In genomic region chr14:45364211-45365195, GRCm38 (mm10) we compare ENCODE assay signal across 8 mouse cellular contexts. TPM values are rescaled to one million over a fixed set of nuclear protein-coding genes. Genes with fewer than 3 reads are reported as not detected.
DNase-seq lines count a peak whose midpoint lies in the region; ATAC-seq lines count a peak whose summit lies in the region.

No protein-coding gene starts in this region.

- peak; percentile 71 for DNase-seq in adrenal gland, postnatal 10 days
- no peak for DNase-seq in adrenal gland, adult 8-10 months
- no peak for DNase-seq in neural tube, embryonic 10.5 days (ENCODE audit: extremely low spot score, low spot score)
- DNase-seq in heart, adult 8-10 months (ENCODE audit: low spot score): peak; percentile 45
- peak; percentile 52 for DNase-seq in skeletal muscle tissue, adult 2 months (ENCODE audit: low read depth, low spot score)
- no peak for DNase-seq in right cerebral cortex, adult 2 months (ENCODE audit: low spot score in 2 of 2)
- no peak for DNase-seq in thymus, adult 18-20 months

- ATAC-seq in neural tube, embryonic 14.5 days (ENCODE audit: low read depth): peak; percentile 11; the same call in 1 of the 2 replicates

- no peak overlapping the region for H3K9ac ChIP-seq in neural tube, embryonic 14.5 days (replicated peaks; ENCODE audit: low read depth, low read length)

- H3K27me3 ChIP-seq in neural tube, embryonic 14.5 days (ENCODE audit: control insufficient read depth, insufficient read depth, low read length): no peaks in the 10 kb centered on the region

- no peak overlapping the region for H3K4me3 ChIP-seq in neural tube, embryonic 14.5 days (ENCODE audit: low read depth, low read length)

- H3K4me2 ChIP-seq in neural tube, embryonic 14.5 days (ENCODE audit: low read depth, low read length): no peak overlapping the region

- H3K9me3 ChIP-seq in neural tube, embryonic 14.5 days (ENCODE audit: control insufficient read depth, low read length): no peaks in the 10 kb centered on the region

- 79% methylated on average over 16 of the region's 16 CpGs for WGBS in neural tube, embryonic 14.5 days

- no peaks in the 10 kb centered on the region for H3K4me1 ChIP-seq in neural tube, embryonic 14.5 days (ENCODE audit: control insufficient read depth, insufficient read depth, low read length)

- no peak overlapping the region for H3K27ac ChIP-seq in neural tube, embryonic 14.5 days (ENCODE audit: low read depth, low read length)

- peaks cover 7% of the 10 kb centered on the region; the same call in 1 of the 2 replicates for H3K36me3 ChIP-seq in neural tube, embryonic 14.5 days (ENCODE audit: control insufficient read depth, insufficient read depth, low read length)

RNA-seq across cellular contexts. Expression of gene Styx, which starts 13.6 kb away (rescaled TPM):
- total RNA-seq in adrenal gland, postnatal 10 days (2021): 10 to 100 TPM; 29.8 to 41.3 TPM
- total RNA-seq in adrenal gland, adult 8-10 months (2022): 10 to 100 TPM; 20.7 to 25.4 (median 22.1) TPM
- polyA plus RNA-seq in neural tube, embryonic 14.5 days (2014; fragmentation: Nextera tagmentation; extraction: Ambion mirVana): 74.1 and 76.1 TPM in 2 replicates
- total RNA-seq in heart, adult 8-10 months (2022): 10 to 100 TPM; 19.9 to 32.3 (median 29.2) TPM

RNA-seq across cellular contexts. Expression of gene Psmc6, which starts 34.9 kb away (rescaled TPM):
- 100 to 1,000 TPM; 109 to 113 TPM for total RNA-seq in adrenal gland, postnatal 10 days (2021)
- total RNA-seq in adrenal gland, adult 8-10 months (2022): 100 to 1,000 TPM; 101 to 144 (median 136) TPM
- polyA plus RNA-seq in neural tube, embryonic 14.5 days (2014; fragmentation: Nextera tagmentation; extraction: Ambion mirVana): 184 and 192 TPM in 2 replicates
- 100 to 1,000 TPM in 1 of 4 experiments, 10 to 100 TPM in 3; 94.8 to 106 (median 95.4) TPM for total RNA-seq in heart, adult 8-10 months (2022)

RNA-seq across cellular contexts. Expression of gene Gnpnat1, which starts 40.2 kb away (rescaled TPM):
- 10 to 100 TPM; 31.9 to 36.4 TPM for total RNA-seq in adrenal gland, postnatal 10 days (2021)
- total RNA-seq in adrenal gland, adult 8-10 months (2022): 10 to 100 TPM; 26.6 to 37.7 (median 31.8) TPM
- polyA plus RNA-seq in neural tube, embryonic 14.5 days (2014; fragmentation: Nextera tagmentation; extraction: Ambion mirVana): 30.8 and 31.0 TPM in 2 replicates
- total RNA-seq in heart, adult 8-10 months (2022): 10 to 100 TPM; 11.5 to 13.3 (median 12.3) TPM

RNA-seq across cellular contexts. Expression of gene Ero1l, which starts 45.9 kb away (rescaled TPM):
- total RNA-seq in adrenal gland, postnatal 10 days (2021): 10 to 100 TPM; 29.8 to 34.6 TPM
- 10 to 100 TPM; 52.1 to 60.2 (median 54.6) TPM for total RNA-seq in adrenal gland, adult 8-10 months (2022)
- polyA plus RNA-seq in neural tube, embryonic 14.5 days (2014; fragmentation: Nextera tagmentation; extraction: Ambion mirVana): 21.1 and 24.3 TPM in 2 replicates
- total RNA-seq in heart, adult 8-10 months (2022): 10 to 100 TPM; 17.3 to 26.7 (median 19.2) TPM

Comparison
In these comparisons a context has a peak if more than half of its experiments do, and no peak if none do; other contexts are left out.
1. DNase-seq: peak in adrenal gland, postnatal 10 days (single experiment), heart, adult 8-10 months (single experiment) and skeletal muscle tissue, adult 2 months (single experiment); none in adrenal gland, adult 8-10 months (single experiment), neural tube, embryonic 10.5 days (single experiment), right cerebral cortex, adult 2 months (0 of 2) and thymus, adult 18-20 months (0 of 2).